Mouse (Mus musculus): ENCODE measurements around the gene Aoah. TPM values are rescaled to one million over a fixed set of nuclear protein-coding genes. Genes with fewer than 3 reads are reported as not detected.

Gene Aoah
- total RNA-seq, 2 experiments from 2014 or later, result 0.44 TPM; not detected in 1

GRCm38 (mm10) chr13:20828728-20829127 lies 34.8 kb downstream of the Aoah start:
- no peak for DNase-seq (ENCODE audit: low spot score in 2 of 2)
- no peak overlapping the region for H3K27ac ChIP-seq

GRCm38 (mm10) chr13:20829181-20829900 lies 35.4 kb downstream of the Aoah start:
- H3K4me3 ChIP-seq, result no peak overlapping the region
- no peak overlapping the region for H3K27ac ChIP-seq
- no peak for DNase-seq (ENCODE audit: low spot score in 2 of 2)
- TF ChIP-seq CTCF (conservative IDR thresholded peaks at IDR 0.05), result no peak

More at GRCm38 (mm10) chr13:20828728-20829127, 34.8 kb downstream of the Aoah start:
- no peak for TF ChIP-seq CTCF (conservative IDR thresholded peaks at IDR 0.05)
- no peak overlapping the region for H3K4me3 ChIP-seq

- Histone ChIP-seq H3K27ac (no peak overlapping the region), H3K4me3 (no peak overlapping the region)
- peak in 1 of 2 experiments; percentile 3 for DNase-seq (ENCODE audit: low spot score in 2 of 2)
- no peak for TF ChIP-seq CTCF (conservative IDR thresholded peaks at IDR 0.05)
These were observed 62.0 kb downstream of the Aoah start for GRCm38 (mm10) chr13:20855893-20856292.

- DNase-seq (ENCODE audit: low spot score in 2 of 2), result no peak
- Histone ChIP-seq H3K4me3 (no peak overlapping the region), H3K27ac (no peak overlapping the region)
- TF ChIP-seq CTCF (conservative IDR thresholded peaks at IDR 0.05), result no peak
These were observed 105.5 kb downstream of the Aoah start for GRCm38 (mm10) chr13:20899372-20899771.

GRCm38 (mm10) chr13:20900396-20900971 lies 106.6 kb downstream of the Aoah start:
- Histone ChIP-seq H3K27ac (no peak overlapping the region), H3K4me3 (no peak overlapping the region)
- no peak for DNase-seq (ENCODE audit: low spot score in 2 of 2)
- TF ChIP-seq CTCF (conservative IDR thresholded peaks at IDR 0.05), result no peak

- H3K4me3 ChIP-seq, result no peak overlapping the region
- no peak overlapping the region for H3K27ac ChIP-seq
- DNase-seq (ENCODE audit: low spot score in 2 of 2), result no peak
- no peak for TF ChIP-seq CTCF (conservative IDR thresholded peaks at IDR 0.05)
These were observed 107.1 kb downstream of the Aoah start for GRCm38 (mm10) chr13:20900972-20901457.

GRCm38 (mm10) chr13:20901634-20902135 lies 107.8 kb downstream of the Aoah start:
- DNase-seq (ENCODE audit: low spot score in 2 of 2), result no peak
- no peak for TF ChIP-seq CTCF (conservative IDR thresholded peaks at IDR 0.05)
- H3K4me3 ChIP-seq, result no peak overlapping the region
- H3K27ac ChIP-seq, result no peak overlapping the region

GRCm38 (mm10) chr13:20904118-20904517 lies 110.2 kb downstream of the Aoah start:
- no peak overlapping the region for H3K4me3 ChIP-seq
- H3K27ac ChIP-seq, result no peak overlapping the region
- DNase-seq (ENCODE audit: low spot score in 2 of 2), result no peak
- no peak for TF ChIP-seq CTCF (conservative IDR thresholded peaks at IDR 0.05)

GRCm38 (mm10) chr13:20905195-20905594 lies 111.3 kb downstream of the Aoah start:
- Histone ChIP-seq H3K27ac (no peak overlapping the region), H3K4me3 (no peak overlapping the region)
- no peak for TF ChIP-seq CTCF (conservative IDR thresholded peaks at IDR 0.05)
- no peak for DNase-seq (ENCODE audit: low spot score in 2 of 2)

- no peak overlapping the region for H3K27ac ChIP-seq
- TF ChIP-seq CTCF (conservative IDR thresholded peaks at IDR 0.05), result no peak
- no peak for DNase-seq (ENCODE audit: low spot score in 2 of 2)
- H3K4me3 ChIP-seq, result no peak overlapping the region
These were observed 123.0 kb downstream of the Aoah start for GRCm38 (mm10) chr13:20916698-20917511.

- TF ChIP-seq CTCF (conservative IDR thresholded peaks at IDR 0.05), result no peak
- H3K27ac ChIP-seq, result no peak overlapping the region
- no peak for DNase-seq (ENCODE audit: low spot score in 2 of 2)
- no peak overlapping the region for H3K4me3 ChIP-seq
These were observed 126.5 kb downstream of the Aoah start for GRCm38 (mm10) chr13:20920401-20920800.

GRCm38 (mm10) chr13:20936016-20936415 lies 142.1 kb downstream of the Aoah start:
- no peak for DNase-seq (ENCODE audit: low spot score in 2 of 2)
- no peak for TF ChIP-seq CTCF (conservative IDR thresholded peaks at IDR 0.05)
- no peak overlapping the region for H3K4me3 ChIP-seq
- no peak overlapping the region for H3K27ac ChIP-seq

GRCm38 (mm10) chr13:20937452-20937851 lies 143.5 kb downstream of the Aoah start:
- H3K27ac ChIP-seq, result no peak overlapping the region
- H3K4me3 ChIP-seq, result no peak overlapping the region
- TF ChIP-seq CTCF (conservative IDR thresholded peaks at IDR 0.05), result peak; percentile 91
- DNase-seq (ENCODE audit: low spot score in 2 of 2), result peak; percentile 10 to 70
